ENCODE assay signal across 8 mouse cellular contexts in genomic region chr8:87536615-87537329, GRCm38 (mm10). TPM values are rescaled to one million over a fixed set of nuclear protein-coding genes. Genes with fewer than 3 reads are reported as not detected.
DNase-seq lines count a peak whose midpoint lies in the region; ATAC-seq and TF ChIP-seq lines count a peak whose summit lies in the region.

No protein-coding gene starts in this region.

- WGBS in intestine, postnatal 0 days = 5% methylated on average over 23 of the region's 23 CpGs
- WGBS in midbrain, embryonic 10.5 days = 7% methylated on average over 23 of the region's 23 CpGs
- 9% methylated on average over 23 of the region's 23 CpGs for WGBS in small intestine, adult 2 months

- no peak overlapping the region; the same call in 1 of the 2 replicates for H3K4me2 ChIP-seq in intestine, postnatal 0 days (replicated peaks; ENCODE audit: low read depth)

- no peaks in the 10 kb centered on the region for H3K4me1 ChIP-seq in intestine, postnatal 0 days (replicated peaks; ENCODE audit: control insufficient read depth, insufficient read depth, low read length)
- H3K4me1 ChIP-seq in midbrain, embryonic 10.5 days = peaks cover 22% of the 10 kb centered on the region
- no peaks in the 10 kb centered on the region for H3K4me1 ChIP-seq in small intestine, adult 2 months (ENCODE audit: control insufficient read depth, insufficient read depth, insufficient read length, low read length)

- TF ChIP-seq CTCF in intestine, postnatal 0 days (IDR thresholded peaks at IDR 0.05; ENCODE audit: low read depth) = peak; percentile 95
- TF ChIP-seq CTCF in small intestine, adult 2 months (IDR thresholded peaks at IDR 0.05; ENCODE audit: extremely low read depth, insufficient read length, insufficient replicate concordance, low read depth, low read length) = peak; percentile 69; the same call in 1 of the 2 replicates

- TF ChIP-seq POLR2A in small intestine, adult 2 months (IDR thresholded peaks at IDR 0.05; ENCODE audit: low read depth, low read length) = no peak

- no peak for ATAC-seq in intestine, postnatal 0 days
- ATAC-seq in erythroid progenitor cell, adult 5-6 weeks (replicated peaks; ENCODE audit: low FRiP score, poor library complexity, severe bottlenecking) = no peak

- intact Hi-C loops in left cerebral cortex, postnatal 36 days (cut with DNase I) = loop anchor here (2.0 to 10.0 kb wide), 3 partner anchors 64 to 602 kb away; partner anchors contain the start of gene Cbln1

- no peak overlapping the region for H3K4me3 ChIP-seq in intestine, postnatal 0 days (ENCODE audit: low read depth, low read length)
- H3K4me3 ChIP-seq in midbrain, embryonic 10.5 days = peak overlapping the region; percentile 27
- no peak overlapping the region for H3K4me3 ChIP-seq in small intestine, adult 2 months (ENCODE audit: low read depth, low read length)

- H3K9ac ChIP-seq in intestine, postnatal 0 days (ENCODE audit: low read depth, low read length) = no peak overlapping the region

- no peaks in the 10 kb centered on the region for H3K9me3 ChIP-seq in intestine, postnatal 0 days (ENCODE audit: control insufficient read depth)
- no peaks in the 10 kb centered on the region for H3K9me3 ChIP-seq in midbrain, embryonic 10.5 days (replicated peaks)

- H3K27me3 ChIP-seq in intestine, postnatal 0 days (replicated peaks; ENCODE audit: control insufficient read depth, insufficient read depth, low read length) = no peaks in the 10 kb centered on the region; the same call in 1 of the 2 replicates
- peaks cover 18% of the 10 kb centered on the region for H3K27me3 ChIP-seq in midbrain, embryonic 10.5 days (ENCODE audit: low read depth, poor library complexity, severe bottlenecking)
- H3K27me3 ChIP-seq in small intestine, adult 2 months (ENCODE audit: control insufficient read depth, insufficient read depth, low read length) = no peaks in the 10 kb centered on the region

- peak; percentile 91 for DNase-seq in adrenal gland, postnatal 10 days
- DNase-seq in embryo, embryonic 11.5 days (ENCODE audit: low read depth, low spot score) = peak; percentile 74
- peak; percentile 91 for DNase-seq in heart, adult 11 months
- DNase-seq in left cerebral cortex, postnatal 36 days (ENCODE audit: low spot score in 2 of 2) = peak; percentile 44 to 59
- DNase-seq in midbrain, embryonic 10.5 days (ENCODE audit: low spot score) = peak; percentile 86

- no peaks in the 10 kb centered on the region for H3K36me3 ChIP-seq in intestine, postnatal 0 days (ENCODE audit: control insufficient read depth, insufficient read depth)
- H3K36me3 ChIP-seq in midbrain, embryonic 10.5 days = no peaks in the 10 kb centered on the region
- H3K36me3 ChIP-seq in small intestine, adult 2 months (ENCODE audit: control insufficient read depth, insufficient read depth, low read length) = no peaks in the 10 kb centered on the region

- H3K27ac ChIP-seq in intestine, postnatal 0 days (ENCODE audit: low read depth, low read length) = no peak overlapping the region
- no peak overlapping the region for H3K27ac ChIP-seq in midbrain, embryonic 10.5 days (replicated peaks)
- no peak overlapping the region for H3K27ac ChIP-seq in small intestine, adult 2 months (ENCODE audit: insufficient read depth, low read depth, low read length)

RNA-seq across cellular contexts. Expression of gene 4933402J07Rik, which starts 26.9 kb away (rescaled TPM):
- total RNA-seq in adrenal gland, postnatal 10 days (2021) = not detected
- polyA plus RNA-seq in intestine, postnatal 0 days (2015; fragmentation: Nextera tagmentation; extraction: Ambion mirVana) = not detected in 2 replicates
- total RNA-seq in left cerebral cortex, postnatal 36 days (2021) = not detected
- polyA plus RNA-seq in midbrain, embryonic 10.5 days (2016; fragmentation: Nextera tagmentation; extraction: Ambion mirVana) = not detected in 2 replicates
- not detected in 2 replicates for polyA plus RNA-seq in small intestine, adult 2 months (2012; rRNA removed)
- not detected in 2 replicates for total RNA-seq in erythroid progenitor cell, adult 5-6 weeks (2015; ENCODE audit: low replicate concordance)
- total RNA-seq in erythroid progenitor cell, adult 5-6 weeks (2017; ENCODE audit: low replicate concordance) = not detected in 2 replicates
